Mouse (Mus musculus) small intestine, adult 2 months (tissue): ENCODE measurements around the gene Crybb1. TPM values are rescaled to one million over a fixed set of nuclear protein-coding genes. Genes with fewer than 3 reads are reported as not detected.

Experiments used
- H3K27ac ChIP-seq: fragments of 200-500 bp; 2 replicates; pipeline ENCODE4 v1.5.1; 2012; ENCODE audit warnings: low read depth, low read length, control low read depth, inconsistent platforms; ENCODE audit not compliant: insufficient read depth
- H3K27me3 ChIP-seq: fragments of 200-500 bp; 2 replicates; pipeline ENCODE4 v1.6.1; 2012; ENCODE audit warnings: mild to moderate bottlenecking, moderate library complexity, low read length, inconsistent platforms; ENCODE audit not compliant: control insufficient read depth, insufficient read depth
- H3K36me3 ChIP-seq: fragments of 200-500 bp; 2 replicates; pipeline ENCODE4 v1.6.1; 2012; ENCODE audit warnings: mild to moderate bottlenecking, low read length, control low read depth, inconsistent platforms; ENCODE audit not compliant: control insufficient read depth, insufficient read depth
- H3K4me1 ChIP-seq: fragments of 200-500 bp; 2 replicates; pipeline ENCODE4 v1.6.1; 2012; ENCODE audit warnings: low read length, inconsistent platforms, mixed read lengths; ENCODE audit not compliant: control insufficient read depth, insufficient read depth, insufficient read length
- H3K4me3 ChIP-seq: fragments of 200-500 bp; 2 replicates; pipeline ENCODE4 v1.5.1; 2012; ENCODE audit warnings: low read depth, mild to moderate bottlenecking, control low read depth, inconsistent platforms, low read length, moderate library complexity
- CTCF ChIP-seq: fragments of 200-500 bp; IDR thresholded peaks from 2 replicates; pipeline ENCODE4 v1.5.1; 2012; ENCODE audit warnings: low read depth, mild to moderate bottlenecking, control low read depth, inconsistent platforms, low read length, moderate library complexity, mixed read lengths; ENCODE audit not compliant: insufficient replicate concordance, insufficient read length; ENCODE audit errors: extremely low read depth
- POLR2A ChIP-seq: fragments of 200-500 bp; IDR thresholded peaks from 2 replicates; pipeline ENCODE4 v1.6.1; 2012; ENCODE audit warnings: low read depth, mild to moderate bottlenecking, control low read depth, inconsistent platforms, low read length, moderate library complexity
- WGBS: fragments of 180-500 bp; shearing (Covaris S2); methylation state at CpG from one replicate; pipeline ENCODE4 v1.1.7; 2018; 5-methylcytosine and 5-hydroxymethylcytosine counted together
- polyA plus RNA-seq: library from polyadenylated mRNA; depleted of rRNA; stranded (reverse); fragments of >200 nt; gene quantifications from 2 replicates; pipeline ENCODE4 v1.2.3, GENCODE M21; 2012

Crybb1 gene
- polyA plus RNA-seq, 1 experiment: 0.33 TPM

DNA sequence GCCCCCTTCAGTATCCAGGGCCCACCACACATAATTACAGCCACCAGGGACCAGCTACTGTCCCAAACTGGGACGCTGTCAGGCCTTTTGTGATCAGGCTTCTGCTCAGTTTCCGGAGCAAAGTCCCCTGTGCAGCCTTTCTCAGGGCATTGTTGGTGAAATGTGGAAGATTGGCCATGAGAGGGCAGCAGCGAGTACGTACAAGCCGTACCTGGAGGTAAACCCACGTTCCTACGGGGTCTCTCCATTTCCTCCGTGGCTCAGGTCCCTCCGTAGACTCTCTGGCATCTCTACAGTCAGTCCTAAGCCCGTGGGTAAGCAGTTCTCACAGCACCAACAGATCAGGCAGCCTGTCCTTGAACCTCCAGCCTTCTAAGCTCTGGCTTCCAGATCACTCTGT lies 41.2 kb upstream of the Crybb1 start:
- no peaks in the 10 kb centered on the region for H3K27me3 ChIP-seq
- no peaks in the 10 kb centered on the region for H3K36me3 ChIP-seq
- H3K4me3 ChIP-seq: no peak overlapping the region
- TF ChIP-seq POLR2A: no peak
- TF ChIP-seq CTCF: peak; percentile 70; the same call in 1 of the 2 replicates
- 6% methylated on average over 10 of the region's 10 CpGs for WGBS
- H3K4me1 ChIP-seq: no peaks in the 10 kb centered on the region
- H3K27ac ChIP-seq: no peak overlapping the region

DNA sequence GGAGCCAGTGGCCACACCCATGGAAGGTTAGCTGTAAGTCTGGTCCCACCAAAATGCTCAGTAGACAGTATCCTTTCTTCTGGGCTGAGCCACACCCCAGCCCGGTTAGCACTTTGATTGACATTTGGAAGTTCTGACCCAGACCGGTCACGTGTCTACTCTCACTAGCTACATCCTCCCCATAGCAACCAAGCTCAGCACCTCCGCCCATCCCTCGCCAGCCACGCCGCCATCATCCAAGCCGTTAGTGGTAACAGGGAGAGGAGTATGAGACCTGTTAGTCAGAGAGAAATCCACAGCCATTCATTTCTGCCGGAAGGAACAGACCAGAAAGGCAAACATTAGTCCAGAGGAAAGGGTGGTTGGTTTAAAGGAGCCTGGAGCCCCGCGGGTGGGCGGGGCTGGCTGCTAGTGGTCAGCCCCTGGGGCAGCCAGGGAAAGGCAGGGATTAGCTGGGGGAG lies 40.3 kb upstream of the Crybb1 start:
- TF ChIP-seq POLR2A (no peak), CTCF (no peak)
- no peak overlapping the region for H3K27ac ChIP-seq
- 37% methylated on average over 12 of the region's 12 CpGs for WGBS
- 0 out of 2 replicates have a peak, but pooled peaks cover 2% of the 10 kb centered on the region for H3K4me1 ChIP-seq
- no peak overlapping the region for H3K4me3 ChIP-seq
- no peaks in the 10 kb centered on the region for H3K27me3 ChIP-seq
- no peaks in the 10 kb centered on the region for H3K36me3 ChIP-seq

DNA sequence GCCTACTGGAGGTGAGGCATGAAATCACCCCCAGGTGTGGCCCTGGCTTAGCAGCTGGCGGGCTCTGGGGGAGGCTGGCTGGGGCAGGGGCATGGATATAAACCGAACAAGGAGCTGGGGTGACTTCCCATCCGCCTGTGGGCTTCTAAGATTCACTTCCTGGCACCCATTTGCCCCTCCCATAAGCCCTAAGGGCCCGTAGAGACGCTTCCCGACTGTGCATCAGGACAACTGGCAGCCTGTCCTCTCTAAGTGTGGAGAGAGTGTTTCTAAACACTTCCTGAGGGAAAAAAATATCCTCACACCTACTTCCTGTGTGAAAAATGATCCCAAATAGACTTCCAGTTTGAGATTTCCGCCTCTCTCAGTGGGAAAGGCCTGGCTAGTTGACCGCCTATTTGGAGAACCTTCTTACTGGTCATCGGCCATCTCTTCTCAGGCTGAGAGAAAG lies 39.8 kb upstream of the Crybb1 start:
- Histone ChIP-seq H3K27ac (no peak overlapping the region), H3K4me1 (0 out of 2 replicates have a peak, but pooled peaks cover 2% of the 10 kb centered on the region), H3K4me3 (no peak overlapping the region), H3K36me3 (no peaks in the 10 kb centered on the region), H3K27me3 (no peaks in the 10 kb centered on the region)
- TF ChIP-seq CTCF: no peak
- TF ChIP-seq POLR2A: no peak
- 55% methylated on average over 9 of the region's 9 CpGs for WGBS

DNA sequence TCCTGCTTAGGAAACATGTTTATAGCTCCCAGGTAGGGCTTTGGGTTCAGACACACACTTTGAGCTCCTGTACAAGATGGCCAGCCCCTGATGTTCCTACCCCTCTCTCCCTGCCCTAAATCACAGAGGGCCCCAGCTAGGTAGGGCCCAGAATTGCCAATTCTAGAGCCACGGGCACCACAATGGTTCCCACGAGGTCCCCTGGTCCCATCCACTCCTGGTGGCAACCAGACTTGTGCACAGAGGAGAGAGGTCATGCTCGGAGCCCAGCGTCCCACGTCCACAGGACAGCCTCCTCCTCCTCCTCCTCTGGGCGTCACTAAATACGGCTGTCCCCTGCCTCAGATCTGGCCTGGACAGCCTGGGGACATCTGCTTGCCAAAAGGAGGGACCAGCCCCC lies 39.3 kb upstream of the Crybb1 start:
- Histone ChIP-seq H3K27me3 (no peaks in the 10 kb centered on the region), H3K36me3 (no peaks in the 10 kb centered on the region), H3K27ac (no peak overlapping the region), H3K4me3 (no peak overlapping the region), H3K4me1 (0 out of 2 replicates have a peak, but pooled peaks cover 2% of the 10 kb centered on the region)
- TF ChIP-seq POLR2A: no peak
- TF ChIP-seq CTCF: no peak
- WGBS: 80% methylated on average over 7 of the region's 7 CpGs

DNA sequence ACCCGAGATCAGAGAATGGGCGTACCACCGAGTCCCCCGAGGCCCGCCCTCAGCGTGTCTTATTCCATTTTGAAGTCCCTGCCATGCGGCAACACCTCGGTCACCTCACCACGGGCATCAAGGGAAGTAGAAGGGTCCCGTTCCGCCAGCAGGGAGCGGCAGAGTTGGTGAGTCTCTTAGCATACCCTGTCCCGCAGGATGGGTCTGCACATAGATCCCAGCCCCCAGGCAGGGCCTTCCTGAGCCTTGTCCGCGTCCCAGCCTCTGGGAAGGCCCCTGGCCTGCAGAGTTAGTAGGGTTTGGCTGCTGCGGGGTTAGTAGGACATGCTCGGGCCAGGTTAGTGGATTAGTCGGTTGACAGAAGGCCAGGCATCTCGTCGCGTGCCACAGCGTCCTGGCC lies 38.6 kb upstream of the Crybb1 start:
- no peak overlapping the region for H3K27ac ChIP-seq
- no peak overlapping the region for H3K4me3 ChIP-seq
- 0 out of 2 replicates have a peak, but pooled peaks cover 2% of the 10 kb centered on the region for H3K4me1 ChIP-seq
- TF ChIP-seq CTCF (no peak), POLR2A (no peak)
- 72% methylated on average over 22 of the region's 22 CpGs for WGBS
- H3K36me3 ChIP-seq: no peaks in the 10 kb centered on the region
- H3K27me3 ChIP-seq: no peaks in the 10 kb centered on the region

DNA sequence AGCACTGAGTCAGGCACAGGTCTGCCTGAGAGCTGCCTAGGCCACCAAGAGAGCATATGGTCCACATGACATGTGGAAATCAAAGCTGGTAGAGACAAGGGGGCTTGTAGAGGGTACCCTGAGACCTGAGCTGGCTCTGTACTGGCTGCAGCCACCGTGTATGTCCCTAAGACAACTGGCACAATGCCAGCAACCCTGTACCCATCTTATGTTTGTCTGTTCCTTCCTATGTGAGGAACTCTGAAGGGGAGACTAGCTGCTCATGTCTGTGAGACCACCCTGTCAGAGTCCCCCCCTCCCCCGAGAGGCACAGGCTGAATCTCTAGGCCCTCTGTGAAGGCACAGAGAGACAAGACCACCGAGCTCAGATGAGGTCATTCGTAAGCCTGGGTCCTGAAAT lies 36.9 kb upstream of the Crybb1 start:
- Histone ChIP-seq H3K36me3 (no peaks in the 10 kb centered on the region), H3K27me3 (no peaks in the 10 kb centered on the region), H3K4me1 (0 out of 2 replicates have a peak, but pooled peaks cover 2% of the 10 kb centered on the region), H3K27ac (no peak overlapping the region), H3K4me3 (no peak overlapping the region)
- TF ChIP-seq POLR2A (no peak), CTCF (no peak)
- 68% methylated on average over 4 of the region's 4 CpGs for WGBS

DNA sequence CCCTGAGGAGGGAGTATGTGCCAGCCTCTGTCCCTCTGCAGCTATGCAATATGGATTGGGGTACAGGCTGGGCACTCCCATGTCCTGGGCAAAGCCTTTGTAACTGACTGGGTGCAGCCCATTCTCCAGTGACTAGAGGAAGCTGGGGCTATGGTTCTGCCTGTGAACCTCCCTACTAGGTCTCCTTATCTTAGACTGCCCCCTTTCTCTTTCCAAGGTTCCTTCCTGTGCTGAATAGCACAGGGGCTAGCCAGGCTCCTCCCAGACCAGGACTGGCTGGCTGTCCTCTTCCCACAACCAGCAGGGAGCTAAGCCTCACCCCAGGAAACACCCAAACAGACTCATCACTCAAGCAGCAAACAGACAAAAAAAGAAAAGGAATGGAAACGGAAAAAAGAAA lies 36.2 kb upstream of the Crybb1 start:
- H3K4me3 ChIP-seq: no peak overlapping the region
- 0 out of 2 replicates have a peak, but pooled peaks cover 2% of the 10 kb centered on the region for H3K4me1 ChIP-seq
- 0% methylated on average over 1 of the region's 1 CpGs for WGBS
- H3K27ac ChIP-seq: no peak overlapping the region
- no peak for TF ChIP-seq POLR2A
- TF ChIP-seq CTCF: no peak
- no peaks in the 10 kb centered on the region for H3K36me3 ChIP-seq
- H3K27me3 ChIP-seq: no peaks in the 10 kb centered on the region

DNA sequence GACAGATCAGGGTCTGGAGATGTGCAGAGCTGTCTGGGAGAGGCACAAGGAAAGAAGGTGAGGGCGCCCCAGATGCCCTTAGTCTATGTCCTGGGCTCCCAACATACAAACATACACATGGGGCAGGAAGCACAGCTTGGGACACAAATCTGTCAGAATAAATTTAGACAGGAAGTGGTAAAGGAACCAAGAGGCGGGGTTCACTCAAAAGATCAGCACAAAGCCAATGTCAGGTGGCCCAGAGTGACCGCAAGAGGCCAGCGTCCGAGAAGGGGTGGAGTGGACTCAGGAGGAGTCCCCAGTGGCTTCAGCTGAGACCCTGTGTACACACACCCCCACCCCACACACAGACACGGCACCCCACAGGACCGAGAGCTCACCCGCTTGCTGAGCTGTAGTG lies 35.4 kb upstream of the Crybb1 start:
- Histone ChIP-seq H3K27ac (no peak overlapping the region), H3K27me3 (no peaks in the 10 kb centered on the region), H3K4me3 (no peak overlapping the region), H3K4me1 (0 out of 2 replicates have a peak, but pooled peaks cover 2% of the 10 kb centered on the region), H3K36me3 (no peaks in the 10 kb centered on the region)
- 64% methylated on average over 8 of the region's 8 CpGs for WGBS
- TF ChIP-seq POLR2A: no peak
- no peak for TF ChIP-seq CTCF
